Mouse (Mus musculus) right cerebral cortex, postnatal 4 days (tissue): Measurements from ENCODE around the gene Zfp143.

Experiments
- DNase-seq: peaks from one replicate; pipeline ENCODE4 v3.0.0-alpha.2; 2022

Zfp143 gene

DNA sequence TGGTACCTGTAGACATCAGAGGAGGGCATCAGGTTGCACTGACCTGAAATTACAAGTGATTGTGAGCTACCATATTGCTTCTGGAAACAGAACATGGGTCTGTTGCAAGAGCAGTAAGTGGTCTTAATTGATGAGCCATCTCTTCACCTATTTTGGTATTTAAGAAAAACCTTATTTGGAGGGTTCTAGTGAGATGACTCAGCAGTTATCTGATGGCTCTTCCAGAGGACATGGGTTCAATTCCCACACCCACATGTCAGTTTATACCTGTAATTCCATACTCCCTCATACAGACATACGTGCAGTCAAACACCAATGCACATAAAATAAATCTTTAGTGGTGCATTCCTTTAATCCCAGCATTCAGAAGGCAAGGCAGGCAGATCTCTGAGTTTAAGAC, 82.8 kb downstream of the Zfp143 start:
- DNase-seq, result no peak
